In the genomic region with DNA sequence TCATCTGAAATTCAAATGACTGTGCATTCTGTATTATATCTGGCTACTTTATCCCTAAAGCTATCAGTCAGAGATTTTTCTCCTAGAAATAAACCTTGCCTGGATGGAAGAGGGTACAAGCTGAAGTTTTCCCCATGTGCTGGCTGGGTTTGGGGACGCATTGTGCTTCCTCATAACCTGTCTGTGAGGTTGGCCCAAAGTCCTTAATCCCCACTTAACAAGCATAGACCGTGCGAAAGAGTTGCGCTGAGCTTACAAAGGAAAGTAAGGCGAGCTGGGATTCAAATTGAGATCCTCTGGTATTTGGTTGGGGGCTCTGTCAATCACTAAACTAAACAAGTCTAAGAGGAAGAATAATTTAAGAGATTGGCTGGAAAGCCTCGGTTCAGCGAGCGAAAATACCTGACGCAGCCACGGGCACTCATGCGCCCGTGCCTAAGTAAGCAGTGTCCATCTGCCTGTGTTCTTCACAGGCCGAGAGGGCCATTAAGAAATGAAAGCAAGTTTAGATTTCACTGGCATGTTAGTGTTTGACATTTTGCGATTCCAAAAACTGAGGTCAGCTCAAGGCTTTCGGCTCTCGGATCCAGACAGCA, we compare ENCODE assay signal across 12 mouse cellular contexts.
A peak's percentile ranks its signal among the peaks of the same experiment; 100 is the strongest.
DNase-seq lines count a peak whose midpoint lies in the region; ATAC-seq and TF ChIP-seq lines count a peak whose summit lies in the region.
"Had no signal": no experiment of that assay in that cellular context is flagged by ENCODE, and none has a peak within 500 bp of the region (broad histone marks: within the 10 kb centered on the region; RNA-seq: fewer than 3 reads in every experiment).

No protein-coding gene starts in this region.

- H3K4me3 ChIP-seq in lung, embryonic 14.5 days (ENCODE audit: low read depth, low read length): no peak overlapping the region
- H3K4me3 ChIP-seq in forebrain, embryonic 13.5 days: peak overlapping the region; percentile 18; the same call in 1 of the 2 replicates
- H3K4me3 ChIP-seq in midbrain, postnatal 0 days (ENCODE audit: low read depth, low read length): peak overlapping the region; percentile 27
- no peak overlapping the region for H3K4me3 ChIP-seq in hindbrain, embryonic 12.5 days

- H3K36me3 ChIP-seq in lung, embryonic 14.5 days (ENCODE audit: insufficient read depth): no peaks in the 10 kb centered on the region
- no peaks in the 10 kb centered on the region for H3K36me3 ChIP-seq in forebrain, embryonic 13.5 days (ENCODE audit: poor library complexity, severe bottlenecking)
- H3K36me3 ChIP-seq in midbrain, postnatal 0 days (ENCODE audit: insufficient read depth, low read length): no peaks in the 10 kb centered on the region
- H3K36me3 ChIP-seq in hindbrain, embryonic 12.5 days: no peaks in the 10 kb centered on the region

- no peaks in the 10 kb centered on the region for H3K27me3 ChIP-seq in lung, embryonic 14.5 days (ENCODE audit: insufficient read depth, low read length)
- H3K27me3 ChIP-seq in forebrain, embryonic 13.5 days: 0 out of 2 replicates have a peak, but pooled peaks cover 5% of the 10 kb centered on the region
- no peaks in the 10 kb centered on the region for H3K27me3 ChIP-seq in midbrain, postnatal 0 days (ENCODE audit: insufficient read depth, low read length)
- no peaks in the 10 kb centered on the region for H3K27me3 ChIP-seq in hindbrain, embryonic 12.5 days

- peak overlapping the region; percentile 42 for H3K4me2 ChIP-seq in lung, embryonic 14.5 days
- peak overlapping the region; percentile 56 for H3K4me2 ChIP-seq in forebrain, embryonic 13.5 days
- peak overlapping the region; percentile 47 for H3K4me2 ChIP-seq in midbrain, postnatal 0 days (ENCODE audit: low read depth, low read length, poor library complexity, severe bottlenecking)
- no peak overlapping the region for H3K4me2 ChIP-seq in hindbrain, embryonic 12.5 days (replicated peaks)
- H3K4me2 ChIP-seq: hindbrain, embryonic 14.5 days had no signal

- TF ChIP-seq CTCF in lung, embryonic 14.5 days (IDR thresholded peaks at IDR 0.05; ENCODE audit: low read depth): no peak
- TF ChIP-seq CTCF in midbrain, postnatal 0 days (IDR thresholded peaks at IDR 0.05): no peak

- ATAC-seq in lung, embryonic 14.5 days (ENCODE audit: insufficient read depth): no peak
- 0 out of 2 replicates have a peak, but pooled peaks have one; percentile 43 for ATAC-seq in forebrain, embryonic 13.5 days
- ATAC-seq in midbrain, postnatal 0 days (ENCODE audit: low FRiP score): no peak
- no peak for ATAC-seq in hindbrain, embryonic 12.5 days (ENCODE audit: low FRiP score)

- H3K4me1 ChIP-seq in lung, embryonic 14.5 days (ENCODE audit: insufficient read depth): peaks cover 6% of the 10 kb centered on the region
- H3K4me1 ChIP-seq in forebrain, embryonic 13.5 days: peaks cover 10% of the 10 kb centered on the region
- H3K4me1 ChIP-seq in midbrain, postnatal 0 days (ENCODE audit: insufficient read depth, low read length): no peaks in the 10 kb centered on the region
- H3K4me1 ChIP-seq in hindbrain, embryonic 12.5 days: no peaks in the 10 kb centered on the region

- no peak overlapping the region for H3K9ac ChIP-seq in lung, embryonic 14.5 days
- H3K9ac ChIP-seq in forebrain, embryonic 13.5 days: peak overlapping the region; percentile 27; the same call in 1 of the 2 replicates
- H3K9ac ChIP-seq in midbrain, postnatal 0 days (replicated peaks; ENCODE audit: low read length, poor library complexity, severe bottlenecking): no peak overlapping the region
- H3K9ac ChIP-seq in hindbrain, embryonic 12.5 days: no peak overlapping the region
- H3K9ac ChIP-seq: hindbrain, embryonic 14.5 days; liver, embryonic 14.5 days had no signal

- no peaks in the 10 kb centered on the region for H3K9me3 ChIP-seq in lung, embryonic 14.5 days (ENCODE audit: low read depth, low read length)
- H3K9me3 ChIP-seq in forebrain, embryonic 13.5 days (replicated peaks): no peaks in the 10 kb centered on the region
- no peaks in the 10 kb centered on the region for H3K9me3 ChIP-seq in midbrain, postnatal 0 days (ENCODE audit: low read length)
- H3K9me3 ChIP-seq in hindbrain, embryonic 12.5 days (replicated peaks): no peaks in the 10 kb centered on the region

- WGBS in lung, embryonic 14.5 days: 43% methylated on average over 16 of the region's 16 CpGs
- WGBS in forebrain, embryonic 13.5 days: 11% methylated on average over 16 of the region's 16 CpGs
- 22% methylated on average over 16 of the region's 16 CpGs for WGBS in midbrain, postnatal 0 days
- WGBS in hindbrain, embryonic 12.5 days: 65% methylated on average over 16 of the region's 16 CpGs

- peak overlapping the region; percentile 28; the same call in 1 of the 2 replicates for H3K27ac ChIP-seq in lung, embryonic 14.5 days (ENCODE audit: low read depth)
- no peak overlapping the region for H3K27ac ChIP-seq in forebrain, embryonic 13.5 days
- no peak overlapping the region for H3K27ac ChIP-seq in midbrain, postnatal 0 days (ENCODE audit: low read depth, low read length)
- H3K27ac ChIP-seq in hindbrain, embryonic 12.5 days: no peak overlapping the region
- H3K27ac ChIP-seq: hindbrain, embryonic 14.5 days; liver, embryonic 14.5 days had no signal

- DNase-seq in heart, adult 11 months: peak; percentile 79
- DNase-seq in heart, postnatal 4 days: no peak
- no peak for DNase-seq in lung, embryonic 14.5 days
- no peak for DNase-seq in lung, postnatal 10 days
- no peak for DNase-seq in midbrain, postnatal 0 days (ENCODE audit: low spot score)
- DNase-seq in T-cell, adult 2 months (ENCODE audit: low spot score): no peak
- DNase-seq: B cell, adult 2 months; gastrocnemius, postnatal 10 days had no signal

Comparison
In these comparisons a context has a peak if more than half of its experiments do, and no peak if none do; other contexts are left out.
1. H3K4me3 ChIP-seq: peak in forebrain, embryonic 13.5 days (single experiment) and midbrain, postnatal 0 days (single experiment); none in lung, embryonic 14.5 days (single experiment) and hindbrain, embryonic 12.5 days (single experiment).